In genomic region chr7:35234361-35235245, GRCm38 (mm10) we compare ENCODE assay signal across 8 mouse cellular contexts. TPM values are rescaled to one million over a fixed set of nuclear protein-coding genes. Genes with fewer than 3 reads are reported as not detected.
DNase-seq lines count a peak whose midpoint lies in the region; ATAC-seq lines count a peak whose summit lies in the region.

No protein-coding gene starts in this region.

- H3K4me1 ChIP-seq in hindbrain, embryonic 14.5 days (replicated peaks; ENCODE audit: control insufficient read depth, insufficient read depth, low read length): peaks cover 5% of the 10 kb centered on the region; the same call in 1 of the 2 replicates

- peak overlapping the region; percentile 52 for H3K4me2 ChIP-seq in hindbrain, embryonic 14.5 days (replicated peaks)

- DNase-seq in R1 (ENCODE audit: low read depth, low spot score): peak; percentile 94
- peak; percentile 98 to 99 for DNase-seq in cerebellum, postnatal 25 days
- peak; percentile 100 for DNase-seq in frontal cortex, postnatal 25 days (ENCODE audit: low spot score in 2 of 2)
- DNase-seq in hindbrain, embryonic 14.5 days (ENCODE audit: low spot score): peak; percentile 100
- DNase-seq in layer of hippocampus, postnatal 36 days: peak; percentile 98 to 99
- peak; percentile 99 for DNase-seq in lung, postnatal 36 days
- peak; percentile 98 for DNase-seq in retina, postnatal 1 day
- peak; percentile 97 to 98 for DNase-seq in urinary bladder, adult 18-20 months (ENCODE audit: low spot score in 2 of 2)

- H3K9ac ChIP-seq in hindbrain, embryonic 14.5 days: peak overlapping the region; percentile 65

- H3K27me3 ChIP-seq in hindbrain, embryonic 14.5 days (ENCODE audit: control insufficient read depth, insufficient read depth, low read length): no peaks in the 10 kb centered on the region

- under 1% methylated on average over 45 of the region's 45 CpGs for WGBS in hindbrain, embryonic 14.5 days

- peak overlapping the region; percentile 95 for H3K27ac ChIP-seq in hindbrain, embryonic 14.5 days

- H3K9me3 ChIP-seq in hindbrain, embryonic 14.5 days (ENCODE audit: control insufficient read depth, low read length): no peaks in the 10 kb centered on the region

- peak; percentile 95 for ATAC-seq in hindbrain, embryonic 14.5 days (ENCODE audit: low FRiP score)

- no peaks in the 10 kb centered on the region for H3K36me3 ChIP-seq in hindbrain, embryonic 14.5 days (replicated peaks; ENCODE audit: control insufficient read depth, insufficient read depth)

- peak overlapping the region; percentile 56 for H3K4me3 ChIP-seq in hindbrain, embryonic 14.5 days (replicated peaks; ENCODE audit: low read length)

RNA-seq across cellular contexts. Expression of gene Lrp3, which starts 19.3 kb away (rescaled TPM):
- 25.1 and 27.3 TPM in 2 replicates for polyA plus RNA-seq in hindbrain, embryonic 14.5 days (2014; fragmentation: Nextera tagmentation; extraction: Ambion mirVana)
- total RNA-seq in layer of hippocampus, postnatal 36 days (2021): 10 to 100 TPM; 72.8 to 73.5 TPM

RNA-seq across cellular contexts. Expression of gene Slc7a10, which starts 48.4 kb away (rescaled TPM):
- 18.7 and 21.2 TPM in 2 replicates for polyA plus RNA-seq in hindbrain, embryonic 14.5 days (2014; fragmentation: Nextera tagmentation; extraction: Ambion mirVana)
- 10 to 100 TPM; 50.4 to 53.2 TPM for total RNA-seq in layer of hippocampus, postnatal 36 days (2021)

Comparison
In these comparisons a context has a peak if more than half of its experiments do, and no peak if none do; other contexts are left out.
1. Peak in every context shown above with its lines: DNase-seq, ATAC-seq, H3K4me3 ChIP-seq and H3K27ac ChIP-seq.